Mouse (Mus musculus) CH12.LX (cell line): ENCODE results near the gene Olfr453.

Experiments used
- CTCF ChIP-seq, 2 experiments: IDR thresholded peaks in 1 of 2; conservative IDR thresholded peaks in 1 of 2; 2 replicates each; pipeline ENCODE4 v1.5.1; 2011 to 2012; ENCODE audit warnings: low read depth in 2 of 2, low read length in 2 of 2, improper control_type of control experiment in 1 of 2, inconsistent platforms in 1 of 2, mild to moderate bottlenecking in 1 of 2, moderate library complexity in 1 of 2
- ETS1 ChIP-seq: conservative IDR thresholded peaks from 2 replicates; pipeline ENCODE4 v1.6.1; 2012; ENCODE audit warnings: low read depth, mild to moderate bottlenecking, inconsistent platforms, low read length, improper control_type of control experiment, moderate library complexity
- HCFC1 ChIP-seq: IDR thresholded peaks from 2 replicates; pipeline ENCODE4 v1.6.1; 2012; ENCODE audit warnings: low read depth, mild to moderate bottlenecking, inconsistent platforms, low read length, improper control_type of control experiment
- KAT2A ChIP-seq: IDR thresholded peaks from 2 replicates; pipeline ENCODE4 v1.6.1; 2012; ENCODE audit warnings: low read length, improper control_type of control experiment, inconsistent platforms; ENCODE audit not compliant: insufficient replicate concordance
- NELFE ChIP-seq: IDR thresholded peaks from 2 replicates; pipeline ENCODE4 v1.6.1; 2011; ENCODE audit warnings: low read depth, low read length, improper control_type of control experiment
- POLR2A ChIP-seq: IDR thresholded peaks from 2 replicates; pipeline ENCODE4 v1.6.1; 2011; ENCODE audit warnings: low read depth, mild to moderate bottlenecking, improper control_type of control experiment, low read length
- POLR2AphosphoS2 ChIP-seq: IDR thresholded peaks from 2 replicates; pipeline ENCODE4 v1.6.1; 2011; ENCODE audit warnings: low read depth, low read length, improper control_type of control experiment
- RCOR1 ChIP-seq: conservative IDR thresholded peaks from 2 replicates; pipeline ENCODE4 v1.6.1; 2012; ENCODE audit warnings: low read depth, mild to moderate bottlenecking, inconsistent platforms, low read length, improper control_type of control experiment
- SMC3 ChIP-seq: IDR thresholded peaks from 2 replicates; pipeline ENCODE4 v1.6.1; 2011; ENCODE audit warnings: low read depth, low read length, improper control_type of control experiment
- TBP ChIP-seq: conservative IDR thresholded peaks from 2 replicates; pipeline ENCODE4 v1.6.1; 2011; ENCODE audit warnings: low read depth, low read length, improper control_type of control experiment
- USF2 ChIP-seq: conservative IDR thresholded peaks from 2 replicates; pipeline ENCODE4 v1.6.1; 2011; ENCODE audit warnings: low read depth, low read length, improper control_type of control experiment
- ZC3H11A ChIP-seq: IDR thresholded peaks from 2 replicates; pipeline ENCODE4 v1.6.1; 2012; ENCODE audit warnings: low read depth, mild to moderate bottlenecking, inconsistent platforms, low read length, improper control_type of control experiment
- ZKSCAN1 ChIP-seq: IDR thresholded peaks from 2 replicates; pipeline ENCODE4 v1.6.1; 2012; ENCODE audit warnings: low read depth, inconsistent platforms, low read length, improper control_type of control experiment, borderline replicate concordance

DNA sequence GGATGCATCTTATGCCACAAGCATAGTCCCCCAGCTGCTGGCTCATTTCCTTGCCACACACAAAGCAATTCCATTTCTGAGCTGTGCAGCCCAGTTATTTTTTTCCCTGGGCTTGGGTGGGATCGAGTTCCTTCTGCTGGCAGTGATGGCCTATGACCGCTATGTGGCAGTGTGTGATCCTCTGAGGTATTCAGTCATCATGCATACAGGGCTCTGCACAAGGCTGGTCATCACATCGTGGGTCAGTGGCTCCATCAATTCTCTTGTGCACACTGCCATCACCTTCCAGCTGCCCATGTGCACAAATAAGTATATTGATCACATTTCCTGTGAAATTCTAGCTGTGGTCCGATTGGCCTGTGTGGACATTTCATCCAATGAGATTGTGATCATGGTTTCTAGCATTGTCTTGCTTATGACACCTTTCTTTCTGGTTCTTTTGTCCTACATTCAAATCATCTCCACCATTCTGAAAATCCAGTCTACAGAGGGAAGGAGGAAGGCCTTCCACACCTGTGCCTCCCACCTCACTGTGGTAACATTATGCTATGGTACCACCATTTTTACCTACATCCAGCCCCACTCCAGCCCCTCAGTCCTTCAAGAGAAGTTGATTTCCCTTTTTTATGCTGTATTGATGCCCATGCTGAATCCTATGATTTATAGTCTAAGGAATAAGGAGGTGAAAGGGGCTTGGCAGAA, 51.2 kb downstream of the Olfr453 start:
- TF ChIP-seq CTCF (conservative IDR thresholded peaks at IDR 0.05 in 1 of 2, IDR thresholded peaks at IDR 0.05 in 1 of 2; ENCODE audit: low read depth in 2 of 2, low read length in 2 of 2), result no peak
- no peak for TF ChIP-seq ETS1
- no peak for TF ChIP-seq NELFE
- no peak for TF ChIP-seq POLR2AphosphoS2
- no peak for TF ChIP-seq HCFC1
- TF ChIP-seq TBP, result no peak
- no peak for TF ChIP-seq POLR2A
- TF ChIP-seq ZKSCAN1, result no peak
- no peak for TF ChIP-seq KAT2A
- no peak for TF ChIP-seq RCOR1
- no peak for TF ChIP-seq USF2
- TF ChIP-seq SMC3, result no peak
- TF ChIP-seq ZC3H11A, result no peak
